Mouse (Mus musculus): ENCODE data around the gene Gm21974.

DNA sequence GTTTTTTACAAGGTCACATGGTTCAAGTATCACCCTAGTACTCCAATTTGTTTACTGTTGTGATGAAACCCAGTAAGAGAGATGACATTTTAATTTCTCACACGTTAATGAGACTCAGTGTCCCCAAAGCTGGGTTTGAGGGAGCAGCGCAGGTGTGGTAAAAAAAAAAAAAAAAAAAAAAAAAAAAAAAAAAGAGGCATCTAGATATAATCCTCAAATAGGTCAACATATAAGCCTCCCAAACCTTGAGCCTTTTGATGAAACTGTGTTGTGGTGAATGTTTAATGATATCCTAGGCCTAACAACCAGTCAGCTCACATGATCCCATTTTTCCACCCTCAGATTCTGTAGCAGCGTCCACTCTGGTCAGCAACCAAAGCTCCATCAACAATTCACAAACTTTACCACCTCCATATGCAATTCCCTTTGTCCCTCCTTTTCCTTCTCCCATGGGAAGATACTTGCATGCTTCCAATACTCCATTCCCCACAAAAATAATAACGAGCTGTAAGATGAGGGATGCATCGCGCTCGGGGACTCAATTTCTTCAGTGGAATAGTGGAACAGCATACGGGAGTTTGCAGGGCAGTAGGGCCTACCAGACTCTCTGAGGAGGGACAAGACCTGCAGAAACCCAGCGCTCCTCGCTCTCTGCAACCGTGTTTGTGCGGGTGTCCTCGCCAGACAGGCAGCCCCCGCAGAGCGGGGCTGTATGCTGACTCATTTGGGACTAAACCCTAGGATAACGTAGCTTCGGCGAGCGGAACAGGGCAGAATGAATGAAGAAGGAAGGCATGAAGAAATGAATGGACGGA, 20.2 kb downstream of the Gm21974 start:
- no peak for TF ChIP-seq CTCF (IDR thresholded peaks at IDR 0.05; ENCODE audit: borderline replicate concordance, insufficient read depth, low read length)
- TF ChIP-seq POLR2A (IDR thresholded peaks at IDR 0.05; ENCODE audit: low read depth, low read length), result 0 out of 2 replicates have a peak, but pooled peaks have one; percentile 39
